Mouse (Mus musculus): ENCODE data around the gene Dop1b. TPM values are rescaled to one million over a fixed set of nuclear protein-coding genes. Genes with fewer than 3 reads are reported as not detected.

Dop1b gene
- polyA plus RNA-seq, 1 experiment from 2014 or later: 25.2 TPM

GRCm38 (mm10) chr16:93717299-93717703 lies 5.6 kb downstream of the Dop1b start:
- no peak overlapping the region for H3K27ac ChIP-seq
- no peak overlapping the region for H3K4me2 ChIP-seq (replicated peaks)
- H3K36me3 ChIP-seq: no peaks in the 10 kb centered on the region
- peaks cover 5% of the 10 kb centered on the region for H3K27me3 ChIP-seq
- H3K4me1 ChIP-seq: peaks cover 19% of the 10 kb centered on the region
- no peak overlapping the region for H3K9ac ChIP-seq
- H3K9me3 ChIP-seq (replicated peaks): no peaks in the 10 kb centered on the region
- H3K4me3 ChIP-seq: no peak overlapping the region
- no peak for ATAC-seq (ENCODE audit: low FRiP score)
- WGBS: 7% methylated on average over 5 of the region's 5 CpGs

DNA sequence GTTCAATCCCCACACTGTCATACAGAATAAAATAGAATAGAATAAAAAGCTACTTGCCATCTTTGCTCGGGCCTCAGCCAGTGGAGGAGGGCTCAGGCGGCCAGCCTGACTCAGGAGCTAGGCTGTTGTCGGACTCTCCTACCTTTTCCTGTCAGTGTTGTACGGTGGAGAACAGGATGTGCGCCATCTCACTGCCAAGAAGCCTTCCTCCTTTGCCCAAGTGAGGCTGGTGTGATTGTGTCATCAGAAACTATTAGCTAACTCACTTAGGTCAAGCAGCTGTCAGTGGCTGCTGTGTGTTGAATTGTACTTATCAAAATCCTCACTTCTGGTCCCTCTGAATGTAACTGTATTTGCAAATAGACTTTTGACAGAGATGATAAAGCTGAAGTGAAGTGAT lies 10.1 kb downstream of the Dop1b start:
- no peaks in the 10 kb centered on the region for H3K9me3 ChIP-seq (replicated peaks)
- no peak overlapping the region for H3K27ac ChIP-seq
- 0 out of 2 replicates have a peak, but pooled peaks cover 6% of the 10 kb centered on the region for H3K36me3 ChIP-seq
- H3K27me3 ChIP-seq: no peaks in the 10 kb centered on the region
- H3K4me3 ChIP-seq: no peak overlapping the region
- no peak overlapping the region for H3K9ac ChIP-seq
- WGBS: 88% methylated on average over 5 of the region's 5 CpGs
- H3K4me2 ChIP-seq (replicated peaks): no peak overlapping the region
- H3K4me1 ChIP-seq: peaks cover 9% of the 10 kb centered on the region
- ATAC-seq (ENCODE audit: low FRiP score): no peak

DNA sequence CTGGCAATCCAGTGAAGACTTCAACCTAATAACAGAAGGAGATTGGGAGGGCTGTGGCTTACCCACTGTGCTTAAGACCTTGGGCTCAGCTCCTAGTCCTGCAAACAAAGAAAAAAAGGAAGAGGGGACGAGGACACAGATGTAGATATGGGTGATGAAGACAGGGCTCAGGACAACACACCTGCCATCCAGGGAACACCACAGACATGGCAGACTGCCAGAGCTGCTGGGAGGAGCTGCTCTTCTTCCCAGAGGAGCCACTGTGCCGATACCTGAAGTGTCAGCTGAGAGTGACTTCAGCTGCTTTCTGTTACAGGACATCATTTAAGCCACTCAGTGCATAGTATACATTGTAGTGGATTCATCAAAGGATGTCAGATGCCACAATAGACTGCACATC lies 10.8 kb downstream of the Dop1b start:
- H3K27me3 ChIP-seq: no peaks in the 10 kb centered on the region
- no peak overlapping the region for H3K27ac ChIP-seq
- H3K9ac ChIP-seq: no peak overlapping the region
- H3K4me2 ChIP-seq (replicated peaks): no peak overlapping the region
- H3K9me3 ChIP-seq (replicated peaks): no peaks in the 10 kb centered on the region
- 65% methylated on average over 2 of the region's 2 CpGs for WGBS
- H3K36me3 ChIP-seq: 0 out of 2 replicates have a peak, but pooled peaks cover 6% of the 10 kb centered on the region
- no peak for ATAC-seq (ENCODE audit: low FRiP score)
- H3K4me3 ChIP-seq: no peak overlapping the region
- H3K4me1 ChIP-seq: peaks cover 4% of the 10 kb centered on the region; the same call in 1 of the 2 replicates

- no peak overlapping the region for H3K9ac ChIP-seq
- WGBS: 73% methylated on average over 8 of the region's 8 CpGs
- no peak for ATAC-seq (ENCODE audit: low FRiP score)
- H3K4me1 ChIP-seq: 0 out of 2 replicates have a peak, but pooled peaks cover 2% of the 10 kb centered on the region
- no peaks in the 10 kb centered on the region for H3K9me3 ChIP-seq (replicated peaks)
- 0 out of 2 replicates have a peak, but pooled peaks cover 6% of the 10 kb centered on the region for H3K36me3 ChIP-seq
- H3K27ac ChIP-seq: no peak overlapping the region
- no peak overlapping the region for H3K4me2 ChIP-seq (replicated peaks)
- H3K27me3 ChIP-seq: no peaks in the 10 kb centered on the region
- H3K4me3 ChIP-seq: no peak overlapping the region
Measured at GRCm38 (mm10) chr16:93725417-93726144, 13.9 kb downstream of the Dop1b start.

- no peak for ATAC-seq (ENCODE audit: low FRiP score)
- Histone ChIP-seq H3K9me3 (replicated peaks) (no peaks in the 10 kb centered on the region), H3K27me3 (no peaks in the 10 kb centered on the region), H3K27ac (no peak overlapping the region), H3K36me3 (0 out of 2 replicates have a peak, but pooled peaks cover 6% of the 10 kb centered on the region), H3K4me1 (0 out of 2 replicates have a peak, but pooled peaks cover 2% of the 10 kb centered on the region), H3K4me2 (replicated peaks) (no peak overlapping the region), H3K9ac (no peak overlapping the region), H3K4me3 (no peak overlapping the region)
- WGBS: 95% methylated on average over 4 of the region's 4 CpGs
Measured at GRCm38 (mm10) chr16:93726186-93726585, 14.5 kb downstream of the Dop1b start.

DNA sequence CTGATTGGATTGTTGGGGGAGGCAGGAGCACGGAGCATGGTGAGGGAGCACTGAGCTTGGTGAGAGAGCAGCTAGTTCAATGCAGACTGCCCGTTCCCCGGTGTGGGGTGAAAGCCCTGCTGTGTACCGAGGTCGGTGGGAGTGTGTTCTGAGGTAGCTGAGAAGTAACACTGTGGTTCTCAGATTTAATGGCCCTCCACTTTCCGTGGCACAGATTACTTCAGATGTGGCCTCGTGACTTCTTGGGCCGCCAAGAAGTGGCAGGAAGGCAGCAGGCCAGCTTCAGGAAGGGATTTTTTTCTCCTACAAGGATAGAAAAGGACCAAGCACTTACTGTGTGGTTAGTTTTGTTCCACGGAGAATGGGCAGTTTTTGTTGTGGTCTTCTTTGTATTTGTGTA lies 17.0 kb downstream of the Dop1b start:
- Histone ChIP-seq H3K9ac (no peak overlapping the region), H3K4me2 (replicated peaks) (no peak overlapping the region), H3K36me3 (0 out of 2 replicates have a peak, but pooled peaks cover 6% of the 10 kb centered on the region), H3K27ac (no peak overlapping the region), H3K27me3 (no peaks in the 10 kb centered on the region), H3K4me3 (no peak overlapping the region), H3K9me3 (replicated peaks) (no peaks in the 10 kb centered on the region), H3K4me1 (peaks cover 6% of the 10 kb centered on the region; the same call in 1 of the 2 replicates)
- no peak for ATAC-seq (ENCODE audit: low FRiP score)
- WGBS: 75% methylated on average over 9 of the region's 9 CpGs

DNA sequence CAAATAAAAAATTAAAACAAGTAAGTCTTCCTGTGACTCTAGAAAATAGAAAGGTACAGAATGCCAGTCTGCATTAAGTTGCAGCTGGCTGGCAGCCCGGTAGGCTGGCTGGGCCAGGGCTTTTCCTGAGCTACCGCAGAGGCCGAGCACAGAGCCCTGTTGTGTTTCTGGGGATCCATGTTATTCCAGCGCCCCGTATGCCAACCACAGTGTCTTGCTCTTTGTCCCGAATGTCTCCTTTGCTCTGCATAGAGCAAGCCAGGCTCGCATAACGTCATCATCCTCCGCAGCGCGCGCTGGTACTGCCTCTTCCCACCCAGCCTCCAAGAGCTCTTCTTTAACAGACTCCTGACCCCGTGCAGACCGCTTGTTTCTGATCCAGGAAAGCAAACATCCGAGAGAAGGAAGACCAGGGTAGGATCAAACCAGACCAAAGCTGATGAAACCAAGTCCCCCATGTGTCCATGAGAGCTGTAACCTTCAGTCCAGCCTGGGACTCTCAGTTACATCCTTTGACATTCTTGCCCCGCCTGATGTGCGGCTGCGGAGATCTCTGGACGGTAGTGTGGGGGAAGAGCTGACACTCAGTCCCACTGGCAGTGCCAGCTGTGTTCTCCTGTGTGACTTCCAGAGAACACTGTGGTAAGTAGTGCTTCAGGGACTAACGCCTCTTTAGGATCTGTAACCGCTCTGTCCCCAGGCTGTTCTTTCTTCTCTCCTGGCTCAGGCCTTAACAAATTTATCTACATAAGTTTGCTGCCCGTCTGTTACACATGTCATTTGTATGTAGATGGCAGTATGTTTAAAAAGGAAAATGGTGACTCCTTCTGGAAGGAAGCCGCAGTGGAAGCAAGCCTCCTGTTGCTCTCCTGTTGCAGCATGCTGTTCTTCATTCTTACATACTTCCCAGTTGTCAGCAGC lies 18.4 kb downstream of the Dop1b start:
- WGBS: 78% methylated on average over 23 of the region's 23 CpGs
- Histone ChIP-seq H3K36me3 (0 out of 2 replicates have a peak, but pooled peaks cover 12% of the 10 kb centered on the region), H3K4me2 (replicated peaks) (no peak overlapping the region), H3K27me3 (no peaks in the 10 kb centered on the region), H3K9ac (no peak overlapping the region), H3K27ac (no peak overlapping the region), H3K9me3 (replicated peaks) (no peaks in the 10 kb centered on the region), H3K4me3 (no peak overlapping the region), H3K4me1 (peaks cover 9% of the 10 kb centered on the region; the same call in 1 of the 2 replicates)
- no peak for ATAC-seq (ENCODE audit: low FRiP score)

- 87% methylated on average over 8 of the region's 8 CpGs for WGBS
- H3K4me2 ChIP-seq (replicated peaks): no peak overlapping the region
- H3K27ac ChIP-seq: no peak overlapping the region
- no peaks in the 10 kb centered on the region for H3K27me3 ChIP-seq
- H3K4me1 ChIP-seq: peaks cover 9% of the 10 kb centered on the region; the same call in 1 of the 2 replicates
- no peak for ATAC-seq (ENCODE audit: low FRiP score)
- no peaks in the 10 kb centered on the region for H3K9me3 ChIP-seq (replicated peaks)
- 0 out of 2 replicates have a peak, but pooled peaks cover 13% of the 10 kb centered on the region for H3K36me3 ChIP-seq
- H3K4me3 ChIP-seq: no peak overlapping the region
- H3K9ac ChIP-seq: no peak overlapping the region
Measured at GRCm38 (mm10) chr16:93731310-93731709, 19.6 kb downstream of the Dop1b start.

DNA sequence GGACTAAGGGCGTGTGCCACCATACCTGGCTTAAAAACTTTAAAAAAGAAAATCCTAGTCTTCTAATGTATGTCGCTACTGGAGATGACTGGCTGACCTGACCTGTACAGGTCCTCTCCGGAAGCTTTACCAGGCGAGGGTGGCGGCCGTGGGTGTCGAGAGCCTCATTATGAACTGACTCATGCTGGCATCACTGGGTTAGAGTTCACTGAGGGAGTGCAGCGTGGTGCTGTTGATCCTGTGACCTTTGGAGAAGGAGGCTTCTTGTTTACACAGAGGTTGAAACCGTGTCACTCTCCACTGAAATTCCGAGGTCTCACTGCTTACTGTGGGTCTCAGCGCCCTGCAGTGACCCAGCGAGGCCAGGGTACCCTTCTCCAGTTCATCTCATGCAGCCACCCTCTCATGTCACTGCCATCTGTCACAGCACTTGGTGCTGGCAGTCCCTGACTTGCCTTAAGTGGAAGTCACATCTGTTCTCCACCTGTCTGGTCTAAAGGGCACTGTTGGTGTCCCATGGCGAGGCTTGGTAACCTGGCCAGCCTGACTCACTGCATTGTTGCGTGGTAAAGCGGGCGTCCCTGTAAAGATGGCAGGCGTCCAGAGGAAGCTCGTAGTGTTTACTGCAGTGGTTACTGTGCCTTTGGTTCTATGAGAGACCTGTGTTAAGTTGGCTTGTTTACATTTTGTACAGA lies 21.3 kb downstream of the Dop1b start:
- no peak overlapping the region for H3K9ac ChIP-seq
- 0 out of 2 replicates have a peak, but pooled peaks cover 15% of the 10 kb centered on the region for H3K36me3 ChIP-seq
- H3K27me3 ChIP-seq: no peaks in the 10 kb centered on the region
- peaks cover 9% of the 10 kb centered on the region; the same call in 1 of the 2 replicates for H3K4me1 ChIP-seq
- ATAC-seq (ENCODE audit: low FRiP score): no peak
- H3K4me3 ChIP-seq: no peak overlapping the region
- no peak overlapping the region for H3K4me2 ChIP-seq (replicated peaks)
- H3K9me3 ChIP-seq (replicated peaks): no peaks in the 10 kb centered on the region
- no peak overlapping the region for H3K27ac ChIP-seq
- WGBS: 68% methylated on average over 18 of the region's 18 CpGs

GRCm38 (mm10) chr16:93739251-93739650 lies 27.5 kb downstream of the Dop1b start:
- WGBS: 92% methylated on average over 11 of the region's 11 CpGs
- H3K4me2 ChIP-seq (replicated peaks): no peak overlapping the region
- ATAC-seq (ENCODE audit: low FRiP score): no peak
- H3K4me3 ChIP-seq: no peak overlapping the region
- no peaks in the 10 kb centered on the region for H3K4me1 ChIP-seq
- H3K9ac ChIP-seq: no peak overlapping the region
- H3K27ac ChIP-seq: no peak overlapping the region
- no peaks in the 10 kb centered on the region for H3K9me3 ChIP-seq (replicated peaks)
- H3K27me3 ChIP-seq: no peaks in the 10 kb centered on the region
- peaks cover 44% of the 10 kb centered on the region for H3K36me3 ChIP-seq

GRCm38 (mm10) chr16:93742903-93743302 lies 31.2 kb downstream of the Dop1b start:
- H3K9me3 ChIP-seq (replicated peaks): no peaks in the 10 kb centered on the region
- no peak overlapping the region for H3K27ac ChIP-seq
- H3K9ac ChIP-seq: no peak overlapping the region
- no peak overlapping the region for H3K4me2 ChIP-seq (replicated peaks)
- peaks cover 36% of the 10 kb centered on the region for H3K36me3 ChIP-seq
- H3K4me3 ChIP-seq: no peak overlapping the region
- H3K4me1 ChIP-seq: no peaks in the 10 kb centered on the region
- no peak for ATAC-seq (ENCODE audit: low FRiP score)
- H3K27me3 ChIP-seq: no peaks in the 10 kb centered on the region
- WGBS: 79% methylated on average over 1 of the region's 1 CpGs

DNA sequence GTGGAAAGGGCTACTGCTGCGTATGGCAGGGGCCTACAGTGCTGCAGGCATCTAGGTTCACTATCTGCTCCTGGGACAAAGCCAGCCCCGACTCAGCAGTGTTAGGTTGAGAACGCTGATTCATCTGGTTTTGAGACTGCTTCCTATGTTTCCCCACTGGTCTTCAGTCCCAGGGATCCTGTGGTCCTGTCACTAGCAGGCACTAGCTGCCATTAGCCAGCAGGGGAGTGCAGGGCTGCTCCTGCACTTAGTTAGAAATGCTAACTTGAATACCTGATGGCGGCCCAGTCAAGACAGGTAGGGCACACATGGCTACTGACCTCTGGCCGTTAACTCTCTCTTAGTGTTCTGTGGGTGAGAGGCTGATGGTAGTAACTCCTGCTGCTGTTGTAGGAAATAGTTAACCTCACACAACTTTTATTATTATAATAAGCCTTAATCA lies 32.4 kb downstream of the Dop1b start:
- 66% methylated on average over 5 of the region's 5 CpGs for WGBS
- Histone ChIP-seq H3K4me1 (no peaks in the 10 kb centered on the region), H3K36me3 (peaks cover 36% of the 10 kb centered on the region), H3K4me3 (no peak overlapping the region), H3K9me3 (replicated peaks) (no peaks in the 10 kb centered on the region), H3K4me2 (replicated peaks) (no peak overlapping the region), H3K9ac (no peak overlapping the region), H3K27me3 (no peaks in the 10 kb centered on the region), H3K27ac (no peak overlapping the region)
- ATAC-seq (ENCODE audit: low FRiP score): no peak

Measured in hindbrain, embryonic 12.5 days (tissue).